Mouse (Mus musculus) cerebral cortex, adult 2 months (tissue): ENCODE data around the gene Rasgrp3.

Source experiments
- WGBS: fragments of 180-500 bp; shearing (Covaris S2); methylation state at CpG from one replicate; pipeline ENCODE4 v1.1.7; 2018; 5-methylcytosine and 5-hydroxymethylcytosine counted together

The Rasgrp3 gene

DNA sequence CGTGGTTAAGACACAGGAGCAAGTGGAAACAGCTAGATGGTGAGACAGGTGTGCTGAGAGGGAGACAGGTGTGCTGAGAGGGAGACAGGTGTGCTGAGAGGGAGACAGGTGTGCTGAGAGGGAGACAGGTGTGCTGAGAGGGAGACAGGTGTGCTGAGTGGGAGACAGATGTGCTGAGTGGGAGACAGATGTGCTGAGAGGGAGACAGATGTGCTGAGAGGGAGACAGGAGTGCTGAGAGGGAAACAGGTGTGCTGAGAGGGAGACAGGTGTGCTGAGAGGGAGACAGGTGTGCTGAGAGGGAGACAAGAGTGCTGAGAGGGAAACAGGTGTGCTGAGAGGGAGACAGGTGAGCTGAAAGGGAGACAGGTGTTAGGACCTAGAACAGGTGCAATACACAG, 27.5 kb downstream of the Rasgrp3 start:
- 85% methylated on average over 1 of the region's 1 CpGs for WGBS

DNA sequence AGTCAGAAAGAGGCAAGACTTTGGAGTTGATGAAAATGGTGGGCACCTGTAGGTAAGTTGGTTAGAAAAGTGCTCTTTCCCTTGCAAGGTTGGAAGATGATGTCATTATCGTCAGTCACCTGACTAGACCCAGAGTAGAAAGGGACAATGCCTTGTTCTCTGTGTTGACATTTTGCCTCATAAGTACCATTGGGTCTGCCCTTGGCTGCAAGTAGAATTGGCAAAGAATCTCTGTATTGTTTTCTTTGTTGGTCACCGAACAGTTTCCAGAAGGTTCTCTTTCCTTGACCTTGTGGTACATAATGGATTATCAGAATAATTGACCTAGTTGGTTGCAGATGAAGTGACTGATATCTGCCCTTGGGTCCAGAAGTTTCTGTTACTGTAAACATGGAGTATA, 27.9 kb downstream of the Rasgrp3 start:
- 76% methylated on average over 2 of the region's 2 CpGs for WGBS

DNA sequence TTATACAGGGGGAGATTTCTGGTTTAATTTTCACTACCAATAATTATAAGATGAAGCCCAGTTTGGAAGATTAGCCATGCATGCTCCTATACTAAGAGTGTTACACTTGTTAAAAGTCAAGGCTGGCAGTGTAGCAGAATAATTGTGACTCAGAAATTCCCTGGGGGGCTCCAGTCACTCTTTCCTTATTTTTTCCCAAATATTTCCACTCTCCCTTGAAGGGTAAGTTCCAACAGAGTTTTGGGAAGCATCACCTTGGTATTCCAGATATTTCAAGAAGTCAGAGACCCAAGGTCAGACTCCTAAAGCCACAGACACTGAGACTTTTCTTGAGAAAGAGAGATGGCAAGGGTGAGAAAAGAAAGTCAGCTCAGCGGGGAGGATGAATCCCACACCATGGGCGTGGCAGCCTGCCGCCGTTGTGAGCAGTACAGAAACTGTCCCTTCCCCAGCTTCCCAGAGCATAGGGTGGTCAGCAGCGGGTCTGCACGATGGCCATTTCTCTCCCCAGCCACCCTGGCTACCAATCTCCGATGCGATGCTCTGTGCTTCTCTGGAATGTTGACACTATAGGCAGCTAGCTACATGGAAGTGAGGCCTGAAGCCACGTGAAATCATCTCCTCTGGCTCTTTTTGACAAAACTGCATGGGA, 28.8 kb downstream of the Rasgrp3 start:
- WGBS, result 38% methylated on average over 9 of the region's 9 CpGs

DNA sequence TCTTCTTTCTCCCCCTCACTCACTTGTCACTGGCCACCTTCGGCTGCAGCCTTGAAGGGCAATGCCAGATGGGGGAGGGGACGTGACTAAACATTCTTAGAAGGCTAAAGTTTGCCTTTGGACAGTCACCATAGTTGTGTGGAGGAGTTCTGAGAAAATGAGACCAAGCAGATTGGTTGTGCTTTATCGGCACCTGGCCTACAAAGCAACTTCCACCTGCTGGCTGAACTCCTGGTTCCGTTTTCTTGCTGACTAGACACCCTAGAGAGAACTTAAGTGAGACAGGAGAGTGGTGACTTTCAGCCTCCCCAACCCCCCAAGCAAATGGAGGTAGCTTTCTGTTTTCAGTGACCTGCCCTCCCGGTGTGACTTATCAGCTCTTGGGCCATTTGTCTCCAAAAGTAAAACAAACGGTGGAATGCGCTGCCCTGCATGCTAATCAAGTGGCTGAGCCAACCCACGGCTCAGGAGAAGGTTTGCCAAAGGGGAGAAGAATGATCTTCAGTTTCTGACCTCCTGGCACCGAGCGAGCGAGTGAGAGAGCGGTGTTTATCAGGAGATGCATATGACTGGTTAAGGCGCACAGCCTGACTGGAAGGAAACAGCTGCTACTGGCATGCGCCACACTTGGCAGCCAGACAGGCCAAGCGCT, 29.4 kb downstream of the Rasgrp3 start:
- WGBS, result 12% methylated on average over 15 of the region's 15 CpGs

DNA sequence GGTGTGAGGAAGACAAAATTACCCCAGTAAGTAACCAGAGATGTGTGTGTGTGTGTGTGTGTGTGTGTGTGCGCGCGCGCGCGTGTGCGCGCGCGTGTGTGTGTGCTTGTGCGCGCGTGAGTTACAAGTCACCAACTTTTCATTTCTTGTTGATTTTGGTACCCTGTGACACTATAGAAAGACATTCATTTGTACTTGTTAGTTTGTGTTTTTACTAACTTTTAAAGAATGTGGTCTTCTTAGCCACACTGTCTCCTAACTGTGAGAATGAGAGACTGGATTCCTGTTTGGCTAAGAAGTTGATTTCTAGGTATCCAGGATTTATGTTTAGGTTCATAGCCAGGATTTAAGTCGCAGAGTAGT, 29.9 kb downstream of the Rasgrp3 start:
- WGBS, result 32% methylated on average over 14 of the region's 14 CpGs

DNA sequence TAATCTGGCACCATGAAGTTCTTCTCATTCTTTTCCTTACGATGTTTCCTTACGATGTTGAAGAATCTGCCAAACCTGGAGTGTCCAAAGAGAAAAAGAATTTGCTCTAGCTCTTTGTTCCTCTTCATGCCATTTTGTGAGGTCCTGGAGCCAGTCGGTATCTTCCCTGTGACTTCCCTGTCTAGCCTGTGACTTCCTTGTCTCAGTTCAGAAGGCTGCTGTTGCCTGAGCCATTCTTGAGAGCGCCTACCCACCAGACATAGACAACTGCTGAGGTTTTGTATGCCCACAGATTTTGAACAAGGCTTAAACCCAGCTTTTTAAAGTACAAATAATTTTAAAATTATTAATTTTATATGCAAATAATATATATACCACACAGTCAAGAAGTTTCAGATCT, 31.3 kb downstream of the Rasgrp3 start:
- 85% methylated on average over 4 of the region's 4 CpGs for WGBS

DNA sequence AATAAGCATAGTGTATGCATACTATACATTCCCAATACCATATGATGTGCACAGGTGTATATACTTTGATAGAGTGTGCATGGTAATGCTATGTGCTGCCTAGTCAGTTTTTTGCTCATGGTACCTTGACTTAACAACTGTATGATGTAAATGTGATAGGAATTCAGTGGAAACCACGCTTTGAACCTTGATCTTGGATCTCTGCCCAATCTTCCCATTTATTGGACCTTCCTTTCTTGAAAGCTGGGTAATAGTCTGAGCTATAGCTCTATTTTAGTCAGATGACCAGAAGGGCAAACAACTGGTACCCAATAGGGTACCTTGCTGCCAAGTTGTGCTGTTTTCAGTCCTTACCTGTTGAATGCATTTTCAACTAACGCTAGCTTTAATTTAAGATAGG, 31.8 kb downstream of the Rasgrp3 start:
- 87% methylated on average over 2 of the region's 2 CpGs for WGBS

DNA sequence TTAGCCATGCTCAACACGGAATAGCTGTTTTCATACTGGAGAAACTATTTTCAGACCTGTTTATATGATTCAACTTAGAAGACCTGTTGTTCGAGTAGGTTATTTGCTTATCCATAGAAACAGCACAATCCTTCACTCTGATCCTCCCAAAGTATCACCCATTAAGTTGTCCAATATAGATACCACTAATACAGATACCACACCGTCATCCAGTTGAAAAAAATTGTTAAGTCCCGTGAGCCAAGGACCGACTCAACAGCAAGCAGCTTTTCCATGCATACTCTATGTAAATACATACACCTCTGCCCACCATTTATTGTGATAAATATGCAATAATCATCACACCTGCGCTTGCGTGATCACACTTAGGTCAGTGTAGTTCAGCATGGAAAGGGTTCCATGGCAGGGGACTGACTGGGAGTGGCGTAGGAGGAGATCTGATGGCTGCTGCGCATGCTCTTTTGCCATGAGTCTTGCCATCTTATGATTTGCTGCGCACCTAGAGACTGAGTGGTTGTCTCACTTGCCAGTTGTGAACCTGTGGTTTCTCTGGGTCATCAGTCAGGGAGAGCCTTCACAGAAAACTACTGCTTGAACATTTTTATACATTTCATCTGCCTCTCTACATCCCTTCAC, 32.9 kb downstream of the Rasgrp3 start:
- WGBS, result 97% methylated on average over 10 of the region's 10 CpGs

DNA sequence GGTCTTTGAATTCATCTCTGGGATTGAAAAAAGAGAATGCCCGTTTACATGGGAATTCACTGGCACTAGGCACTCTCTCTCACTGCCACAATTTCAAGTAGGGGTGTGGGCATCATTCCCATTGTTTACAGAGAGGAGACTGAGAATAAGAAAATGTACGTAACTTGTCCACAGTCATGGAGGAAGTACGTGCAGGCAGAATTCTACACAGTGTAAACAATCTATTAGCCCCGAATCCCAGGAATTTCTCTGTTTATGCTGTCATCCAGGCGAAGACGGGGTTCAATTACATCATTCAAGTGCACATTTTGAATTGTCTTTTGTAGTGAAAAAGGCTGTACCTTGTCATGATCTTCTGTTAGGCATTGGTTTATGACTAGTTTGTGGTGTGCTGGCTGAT, 34.6 kb downstream of the Rasgrp3 start:
- WGBS, result 66% methylated on average over 6 of the region's 6 CpGs

DNA sequence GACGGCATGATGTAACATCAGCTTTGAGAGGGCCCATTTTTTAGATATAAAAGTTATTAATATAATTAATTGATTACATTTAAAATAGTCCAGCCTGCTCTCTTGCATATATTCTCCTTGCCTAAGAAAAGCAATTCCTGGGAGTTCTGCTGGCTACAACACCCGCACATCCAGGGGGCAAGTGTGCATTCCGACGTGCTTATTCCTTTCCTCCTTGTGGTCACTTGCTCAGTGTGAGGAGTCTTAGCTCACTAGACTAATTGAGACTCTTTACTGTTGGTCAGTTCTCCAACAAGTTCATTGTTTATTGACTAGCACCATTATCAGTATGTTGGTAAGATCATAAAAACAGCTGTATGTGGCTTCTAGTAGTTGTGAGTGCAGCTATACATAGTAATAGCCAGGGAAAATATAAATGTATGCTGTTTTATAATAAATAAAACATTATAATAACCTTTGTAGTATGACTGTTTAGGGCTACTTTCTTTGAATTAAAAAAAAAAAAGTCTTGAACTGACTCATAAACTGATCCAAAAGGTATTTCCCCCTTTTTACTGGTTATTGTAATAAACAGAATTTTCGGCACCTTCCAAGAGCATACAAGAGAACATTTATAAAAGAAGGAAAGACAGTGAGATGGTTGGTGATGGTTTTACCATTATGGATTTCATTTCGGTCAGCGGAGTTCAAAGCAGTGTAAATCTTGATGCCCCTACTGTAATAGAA, 35.4 kb downstream of the Rasgrp3 start:
- WGBS, result 92% methylated on average over 7 of the region's 7 CpGs

DNA sequence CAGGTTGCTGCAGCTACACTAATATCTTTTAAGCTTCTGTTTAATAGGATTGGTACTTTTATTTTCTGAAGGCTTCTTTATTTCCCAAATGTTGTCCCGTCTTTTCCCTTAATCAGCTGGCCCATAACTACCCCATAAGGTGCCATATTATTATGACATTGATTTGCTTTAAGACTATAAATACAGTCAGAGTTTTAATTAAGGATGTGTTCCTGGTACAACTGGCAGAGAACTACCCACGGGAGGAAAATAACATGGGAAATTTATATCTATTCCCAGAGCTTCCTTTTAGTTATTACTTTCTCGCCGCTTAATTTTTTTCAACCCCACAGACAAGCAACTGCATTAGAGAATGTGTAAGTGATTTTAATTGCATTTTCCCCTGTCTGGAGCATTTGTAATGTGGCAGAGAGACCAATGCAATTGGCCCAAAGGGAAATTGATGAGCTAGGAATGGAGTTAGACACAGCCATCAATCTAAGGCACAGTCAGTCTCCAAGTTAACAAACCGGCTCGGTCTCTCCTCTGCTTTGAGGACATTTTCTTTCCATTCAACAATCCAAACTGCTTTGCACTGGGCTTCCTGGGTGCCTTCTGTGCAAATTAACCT, 36.1 kb downstream of the Rasgrp3 start:
- 70% methylated on average over 6 of the region's 6 CpGs for WGBS

DNA sequence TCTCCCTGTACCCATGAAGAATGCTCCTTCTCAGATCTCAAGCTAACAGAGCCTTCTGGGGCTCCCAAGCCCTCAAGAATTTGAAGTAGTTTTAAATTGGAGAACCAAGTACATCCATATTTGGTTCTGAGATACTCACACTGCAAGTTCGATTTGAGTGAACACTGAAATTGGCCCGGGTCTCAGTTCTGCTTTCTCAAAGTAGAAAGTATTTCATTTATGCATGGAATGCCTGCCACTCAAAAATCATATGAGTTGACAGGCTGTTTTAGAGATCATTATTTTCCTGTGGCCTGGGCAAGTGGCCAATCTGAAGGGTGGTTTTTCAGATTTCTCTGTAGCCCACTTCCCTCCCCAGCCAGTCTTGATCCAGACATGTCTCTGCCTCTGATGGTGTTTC, 36.7 kb downstream of the Rasgrp3 start:
- 52% methylated on average over 2 of the region's 2 CpGs for WGBS

DNA sequence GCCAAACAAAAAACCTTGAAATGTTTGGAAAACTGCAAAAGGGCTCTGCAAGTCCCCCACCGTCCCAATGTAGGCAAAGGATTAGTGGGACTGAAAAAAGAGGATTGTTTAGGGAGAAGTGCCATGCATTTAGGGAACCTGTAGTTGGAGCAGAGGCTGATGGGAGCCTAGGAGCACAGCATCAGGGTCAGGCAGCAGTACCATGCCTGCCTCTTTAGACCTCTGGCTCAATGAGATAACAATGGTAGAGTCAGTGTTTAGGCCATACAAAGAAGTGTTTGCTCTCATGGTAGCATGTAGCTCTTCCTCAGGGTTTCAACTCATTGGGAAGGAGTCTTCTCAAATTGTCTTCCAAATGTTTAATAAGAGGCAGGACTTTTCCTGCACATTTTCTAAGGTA, 40.3 kb downstream of the Rasgrp3 start:
- WGBS, result 85% methylated on average over 1 of the region's 1 CpGs

DNA sequence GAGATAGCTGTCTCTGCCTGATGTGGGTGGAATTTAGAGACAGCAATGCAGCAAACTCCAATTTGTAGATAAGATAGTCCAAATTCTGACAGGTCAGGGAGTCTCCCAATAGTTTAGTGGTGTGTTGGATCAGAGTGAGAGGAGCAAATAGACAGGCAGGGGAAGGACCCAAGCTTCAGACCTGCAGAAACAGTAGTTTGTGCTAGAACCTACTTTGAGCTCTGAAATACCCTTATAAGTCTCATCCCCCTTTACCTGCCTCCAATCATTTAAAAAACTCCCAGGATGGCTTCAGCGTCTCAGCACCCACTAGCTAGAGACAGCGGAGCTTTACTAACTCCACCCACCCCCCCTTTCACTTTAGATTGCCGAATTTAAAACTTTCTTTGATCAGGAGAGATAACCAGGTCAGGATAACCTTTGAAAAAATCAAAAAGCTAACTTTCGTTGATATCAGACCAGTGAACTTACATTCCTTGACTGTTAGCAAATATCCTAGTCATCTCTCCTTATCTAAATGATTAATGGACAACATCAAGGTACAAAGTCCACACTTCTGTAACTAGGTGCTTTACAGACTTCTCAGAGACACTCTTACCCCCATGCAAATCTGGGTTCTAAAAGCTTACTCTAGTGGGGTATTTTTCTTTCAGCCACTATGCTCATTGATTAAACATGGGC, 41.2 kb downstream of the Rasgrp3 start:
- 84% methylated on average over 4 of the region's 4 CpGs for WGBS

DNA sequence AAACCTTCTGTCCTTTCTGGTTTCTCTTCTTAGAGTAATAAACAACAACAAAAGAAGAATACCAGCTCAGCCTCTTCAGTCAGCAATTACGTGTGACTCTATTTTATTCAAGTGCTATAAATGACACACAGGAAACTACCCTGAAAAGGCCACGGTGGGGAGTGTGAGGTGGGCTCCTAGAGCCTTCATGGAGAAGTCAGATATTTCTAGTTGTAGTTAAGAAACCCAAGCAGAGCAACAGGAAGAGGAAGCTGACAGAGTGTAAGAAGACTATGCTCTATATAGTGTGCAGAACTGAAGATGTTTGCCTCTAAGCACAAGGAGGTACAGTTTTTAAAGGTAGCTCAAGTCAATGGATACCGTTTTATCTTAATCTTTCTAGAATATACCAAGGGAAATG, 42.0 kb downstream of the Rasgrp3 start:
- 72% methylated on average over 3 of the region's 3 CpGs for WGBS

DNA sequence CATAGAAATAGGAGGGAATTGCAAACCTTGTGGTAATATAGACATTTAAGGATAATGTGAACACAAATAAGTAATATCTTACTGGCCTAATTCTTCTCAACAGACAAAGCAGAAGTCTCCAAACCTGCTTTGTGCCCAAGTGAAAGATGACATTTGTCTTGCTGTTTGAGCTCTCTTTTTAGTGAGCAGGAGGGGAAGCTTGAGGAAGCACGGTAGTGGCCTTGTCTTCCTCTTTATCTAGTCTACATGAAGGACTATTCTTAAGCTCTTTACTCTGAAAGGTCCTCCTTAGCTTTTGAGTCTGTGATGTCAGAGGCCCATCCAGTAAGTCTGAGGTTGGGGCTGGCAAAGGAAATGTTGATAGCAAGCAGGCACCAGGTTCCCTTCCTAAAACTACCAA, 43.1 kb downstream of the Rasgrp3 start:
- 77% methylated on average over 1 of the region's 1 CpGs for WGBS

DNA sequence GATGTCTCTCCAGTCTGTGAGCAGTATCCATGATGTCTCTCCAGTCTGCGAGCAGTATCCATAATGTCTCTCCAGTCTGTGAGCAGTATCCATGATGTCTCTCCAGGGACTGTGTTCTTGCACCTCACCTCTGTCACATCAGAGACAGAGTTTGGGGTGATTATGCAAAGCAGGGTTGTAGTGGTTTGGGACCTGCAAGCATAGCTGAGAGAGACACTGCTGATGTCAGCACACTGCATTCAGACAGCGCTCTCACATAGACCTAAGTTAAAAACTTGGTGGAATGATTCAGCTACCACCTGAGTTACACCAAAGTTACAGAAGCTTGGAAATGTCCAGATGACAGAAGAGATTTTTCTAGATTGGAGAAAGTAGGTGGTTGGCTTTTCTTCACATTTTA, 44.0 kb downstream of the Rasgrp3 start:
- 96% methylated on average over 2 of the region's 2 CpGs for WGBS

DNA sequence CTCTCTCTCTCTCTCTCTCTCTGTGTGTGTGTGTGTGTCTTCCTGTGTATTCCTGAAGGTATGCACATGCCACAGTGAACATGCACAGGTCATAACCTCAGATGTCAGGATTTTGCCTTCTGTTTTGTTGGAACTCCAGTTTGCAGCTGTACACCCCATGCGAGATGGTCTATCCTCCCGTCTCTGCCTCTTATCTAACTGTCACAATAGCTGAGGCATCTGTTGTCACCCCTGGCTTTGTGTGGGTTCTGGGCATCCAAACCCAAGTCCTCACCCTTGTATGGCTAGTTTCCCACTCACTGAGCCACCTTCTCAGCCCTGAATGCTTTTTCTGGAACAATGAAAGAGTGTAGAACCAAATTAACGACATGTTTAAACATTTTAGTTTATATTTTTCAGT, 44.7 kb downstream of the Rasgrp3 start:
- WGBS, result 83% methylated on average over 3 of the region's 3 CpGs

DNA sequence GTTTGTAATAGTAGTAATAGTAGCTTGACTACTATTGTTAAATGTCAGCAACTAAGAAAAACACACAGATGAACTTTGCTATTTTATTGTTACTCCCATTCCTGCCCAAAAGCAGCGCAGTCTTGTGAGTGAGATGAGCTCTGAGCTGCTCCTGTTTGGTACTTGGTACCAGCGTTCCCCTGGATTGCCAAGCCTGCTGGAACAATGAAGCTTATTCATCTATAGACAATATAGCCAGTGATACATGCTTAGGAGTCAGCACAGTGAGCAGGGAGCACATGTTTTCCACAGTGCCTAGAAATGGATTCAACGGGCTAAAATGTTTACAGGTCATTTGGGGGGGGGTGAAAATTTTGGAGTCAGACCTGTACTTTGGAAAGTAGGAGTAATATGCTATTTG, 50.5 kb downstream of the Rasgrp3 start:
- 67% methylated on average over 3 of the region's 3 CpGs for WGBS

DNA sequence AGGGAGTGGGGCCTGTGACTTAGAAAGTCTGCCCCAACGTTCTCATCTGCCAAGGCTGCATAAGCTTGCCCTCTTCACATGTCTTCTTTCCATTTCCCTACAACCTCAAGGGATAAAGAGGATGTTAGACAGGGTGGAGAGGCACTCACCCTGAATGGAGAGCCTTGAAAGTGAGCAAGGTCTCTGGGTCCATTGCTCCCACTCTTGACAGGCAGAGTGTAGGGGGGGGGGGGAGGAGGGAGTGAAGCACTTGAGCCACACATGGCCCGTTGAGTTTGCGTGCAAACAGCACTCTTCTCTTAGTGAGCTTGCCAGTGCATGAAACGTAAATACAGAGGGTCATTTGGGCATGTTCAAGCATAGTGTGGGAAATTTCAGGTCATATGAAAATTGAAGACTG, 59.5 kb downstream of the Rasgrp3 start:
- 83% methylated on average over 4 of the region's 4 CpGs for WGBS

DNA sequence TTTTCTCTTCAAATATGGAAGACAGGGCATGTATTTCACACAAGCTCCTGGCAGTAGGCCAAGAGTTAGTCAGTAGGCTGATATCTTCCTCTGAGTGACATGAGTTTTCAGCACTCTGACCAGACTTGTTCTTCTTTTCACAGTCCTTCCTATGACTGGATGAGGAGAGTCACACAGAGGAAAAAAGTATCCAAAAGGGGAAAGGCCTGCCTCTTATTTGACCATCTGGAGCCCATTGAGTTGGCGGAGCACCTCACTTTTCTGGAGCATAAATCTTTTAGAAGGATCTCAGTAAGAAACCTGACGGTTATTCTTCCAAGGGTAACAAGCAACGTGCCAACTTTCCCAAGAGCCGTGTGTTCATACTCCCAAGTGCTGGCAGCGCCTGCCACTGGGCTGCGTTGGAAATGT, 62.5 kb downstream of the Rasgrp3 start:
- WGBS, result 38% methylated on average over 6 of the region's 6 CpGs

DNA sequence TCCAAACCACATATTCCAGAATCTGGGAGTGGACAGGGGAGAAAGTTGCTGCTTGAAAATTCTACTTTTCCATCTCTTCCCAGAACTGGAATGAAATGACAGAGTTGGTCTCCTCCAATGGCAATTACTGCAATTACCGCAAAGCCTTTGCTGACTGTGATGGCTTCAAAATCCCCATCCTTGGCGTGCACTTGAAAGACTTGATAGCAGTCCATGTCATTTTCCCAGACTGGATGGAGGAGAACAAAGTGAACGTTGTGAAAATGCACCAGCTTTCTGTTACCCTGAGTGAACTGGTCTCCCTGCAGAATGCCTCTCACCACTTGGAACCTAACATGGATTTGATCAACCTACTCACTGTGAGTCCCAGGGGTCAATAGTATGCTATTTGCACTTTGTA, 67.3 kb downstream of the Rasgrp3 start:
- WGBS, result 76% methylated on average over 3 of the region's 3 CpGs
